Mouse (Mus musculus) small intestine, adult 2 months (tissue): ENCODE results near the gene Rab36. TPM values are rescaled to one million over a fixed set of nuclear protein-coding genes. Genes with fewer than 3 reads are reported as not detected.

Experiments
- H3K27ac ChIP-seq: fragments of 200-500 bp; 2 replicates; pipeline ENCODE4 v1.5.1; 2012; ENCODE audit warnings: low read depth, low read length, control low read depth, inconsistent platforms; ENCODE audit not compliant: insufficient read depth
- H3K27me3 ChIP-seq: fragments of 200-500 bp; 2 replicates; pipeline ENCODE4 v1.6.1; 2012; ENCODE audit warnings: mild to moderate bottlenecking, moderate library complexity, low read length, inconsistent platforms; ENCODE audit not compliant: control insufficient read depth, insufficient read depth
- H3K36me3 ChIP-seq: fragments of 200-500 bp; 2 replicates; pipeline ENCODE4 v1.6.1; 2012; ENCODE audit warnings: mild to moderate bottlenecking, low read length, control low read depth, inconsistent platforms; ENCODE audit not compliant: control insufficient read depth, insufficient read depth
- H3K4me1 ChIP-seq: fragments of 200-500 bp; 2 replicates; pipeline ENCODE4 v1.6.1; 2012; ENCODE audit warnings: low read length, inconsistent platforms, mixed read lengths; ENCODE audit not compliant: control insufficient read depth, insufficient read depth, insufficient read length
- H3K4me3 ChIP-seq: fragments of 200-500 bp; 2 replicates; pipeline ENCODE4 v1.5.1; 2012; ENCODE audit warnings: low read depth, mild to moderate bottlenecking, control low read depth, inconsistent platforms, low read length, moderate library complexity
- CTCF ChIP-seq: fragments of 200-500 bp; IDR thresholded peaks from 2 replicates; pipeline ENCODE4 v1.5.1; 2012; ENCODE audit warnings: low read depth, mild to moderate bottlenecking, control low read depth, inconsistent platforms, low read length, moderate library complexity, mixed read lengths; ENCODE audit not compliant: insufficient replicate concordance, insufficient read length; ENCODE audit errors: extremely low read depth
- POLR2A ChIP-seq: fragments of 200-500 bp; IDR thresholded peaks from 2 replicates; pipeline ENCODE4 v1.6.1; 2012; ENCODE audit warnings: low read depth, mild to moderate bottlenecking, control low read depth, inconsistent platforms, low read length, moderate library complexity
- WGBS: fragments of 180-500 bp; shearing (Covaris S2); methylation state at CpG from one replicate; pipeline ENCODE4 v1.1.7; 2018; 5-methylcytosine and 5-hydroxymethylcytosine counted together
- polyA plus RNA-seq: library from polyadenylated mRNA; depleted of rRNA; stranded (reverse); fragments of >200 nt; gene quantifications from 2 replicates; pipeline ENCODE4 v1.2.3, GENCODE M21; 2012; rRNA removed

Rab36 gene
- polyA plus RNA-seq, 1 experiment, result 1.6 TPM

DNA sequence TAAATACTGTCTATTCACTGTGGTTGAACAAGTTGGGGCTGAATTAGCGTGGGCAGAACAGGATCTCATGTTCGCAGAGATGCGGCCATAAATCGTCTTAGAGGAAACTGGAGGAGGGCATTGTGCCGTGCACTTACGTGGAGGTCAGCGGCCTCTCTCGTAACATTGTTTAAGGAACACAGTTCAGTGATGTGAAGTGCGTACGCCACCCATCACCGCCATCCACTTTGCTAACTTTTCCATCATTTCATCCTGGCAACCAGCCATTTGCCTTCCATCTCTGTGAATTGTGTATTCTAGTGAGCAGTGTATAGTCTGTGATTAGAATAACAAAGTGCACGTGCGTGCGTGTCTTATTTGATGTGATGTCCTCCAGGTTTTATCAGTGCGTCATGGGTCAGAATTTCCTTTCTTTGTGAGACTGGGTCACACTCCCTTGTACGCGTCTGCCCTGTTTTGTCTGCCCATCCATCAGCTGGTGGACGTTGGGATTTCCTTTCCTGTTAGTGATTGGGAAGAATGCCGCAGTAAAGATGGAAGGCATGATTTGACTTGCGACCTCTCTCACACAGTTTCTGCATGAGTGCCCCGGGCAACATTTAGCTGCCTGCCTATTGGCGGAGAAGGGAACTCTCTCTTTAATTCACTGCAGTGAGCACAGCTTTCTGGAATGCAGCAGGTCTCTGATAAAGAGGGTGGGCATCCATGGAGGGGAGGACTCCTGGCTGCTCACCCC lies 56.6 kb downstream of the Rab36 start:
- TF ChIP-seq POLR2A (no peak), CTCF (no peak)
- Histone ChIP-seq H3K4me1 (peaks cover 4% of the 10 kb centered on the region; the same call in 1 of the 2 replicates), H3K27me3 (no peaks in the 10 kb centered on the region), H3K4me3 (no peak overlapping the region), H3K36me3 (no peaks in the 10 kb centered on the region), H3K27ac (no peak overlapping the region)
- WGBS, result 79% methylated on average over 22 of the region's 22 CpGs

DNA sequence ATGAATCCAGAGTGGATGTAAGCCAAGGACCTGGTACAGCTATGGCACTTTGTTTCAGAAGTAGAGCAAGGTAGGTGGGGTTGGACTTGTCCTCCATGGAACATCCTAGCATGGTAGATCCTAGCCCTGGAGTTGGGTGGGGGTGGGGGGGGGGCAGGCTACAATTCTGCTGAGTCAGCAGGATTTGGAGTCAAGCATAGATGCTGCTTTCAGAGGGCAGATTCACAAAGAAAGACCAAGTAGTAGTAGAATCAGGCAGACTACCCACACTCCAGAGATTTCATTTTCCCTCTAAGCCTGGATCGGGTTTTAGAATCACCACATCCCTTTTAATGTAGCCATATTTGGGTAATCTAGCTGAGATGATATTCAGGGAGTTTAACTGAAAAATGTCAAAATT lies 57.5 kb downstream of the Rab36 start:
- H3K36me3 ChIP-seq, result no peaks in the 10 kb centered on the region
- H3K27ac ChIP-seq, result no peak overlapping the region
- no peak overlapping the region for H3K4me3 ChIP-seq
- no peaks in the 10 kb centered on the region for H3K27me3 ChIP-seq
- peaks cover 4% of the 10 kb centered on the region; the same call in 1 of the 2 replicates for H3K4me1 ChIP-seq
- TF ChIP-seq CTCF, result no peak
- TF ChIP-seq POLR2A, result no peak
- WGBS, result 100% methylated on average over 1 of the region's 1 CpGs

DNA sequence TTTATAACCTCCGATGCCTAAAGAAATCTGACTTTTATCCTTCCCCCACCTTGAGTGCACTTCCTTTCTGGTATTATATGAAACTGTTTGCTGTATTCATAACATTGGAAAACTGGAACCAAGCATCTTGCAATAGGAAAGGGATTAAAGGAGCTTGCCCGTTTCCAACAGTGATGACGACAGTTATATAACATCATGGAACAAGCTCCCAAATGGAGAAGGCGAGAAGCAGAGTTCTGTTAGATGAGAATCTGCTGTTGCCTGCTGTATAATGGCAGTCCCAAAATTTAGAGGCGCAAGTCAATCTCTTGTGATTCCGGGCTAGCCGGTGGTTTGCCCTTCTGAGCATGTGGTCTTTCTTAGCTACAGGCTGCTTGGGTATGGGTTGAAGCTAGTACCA lies 58.4 kb downstream of the Rab36 start:
- H3K27me3 ChIP-seq, result no peaks in the 10 kb centered on the region
- WGBS, result 95% methylated on average over 7 of the region's 7 CpGs
- H3K4me1 ChIP-seq, result peaks cover 4% of the 10 kb centered on the region; the same call in 1 of the 2 replicates
- no peaks in the 10 kb centered on the region for H3K36me3 ChIP-seq
- TF ChIP-seq CTCF (no peak), POLR2A (no peak)
- H3K4me3 ChIP-seq, result no peak overlapping the region
- no peak overlapping the region for H3K27ac ChIP-seq

DNA sequence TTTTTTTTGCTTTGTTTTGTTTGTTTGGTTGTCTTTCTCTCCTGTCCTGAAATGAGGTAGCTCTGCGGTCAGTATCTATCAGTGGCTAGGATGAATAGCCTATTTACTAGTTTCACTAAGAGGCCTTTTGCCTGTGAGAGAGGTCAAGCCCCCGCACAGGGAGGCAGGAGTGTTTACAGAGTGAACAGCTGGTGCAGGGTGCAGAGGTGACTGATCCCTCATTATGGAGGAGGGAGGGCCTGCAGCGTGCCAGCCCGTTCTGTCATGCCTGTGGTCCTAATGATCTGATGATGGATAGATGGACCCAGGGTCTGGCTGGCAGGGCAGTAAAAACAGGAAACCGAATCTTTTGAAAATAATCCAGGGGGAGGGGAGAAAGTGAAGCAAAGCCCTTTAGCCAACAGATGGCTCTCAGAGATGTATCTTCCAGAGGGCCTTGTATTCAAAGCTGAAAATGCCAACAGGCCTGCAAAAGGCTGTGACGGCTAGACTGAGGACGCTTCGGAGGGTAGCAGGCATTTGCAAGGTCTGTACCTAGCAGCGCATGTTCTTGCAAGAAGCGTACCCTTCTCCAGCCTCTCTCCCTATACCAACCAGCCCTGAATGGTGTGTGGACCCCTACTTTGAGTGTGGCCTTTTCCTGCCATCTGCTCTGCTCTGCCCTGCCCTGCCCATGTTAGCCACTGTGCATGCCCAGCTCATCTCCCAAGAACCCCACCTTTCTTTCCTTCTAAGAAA lies 61.8 kb downstream of the Rab36 start:
- H3K27me3 ChIP-seq, result no peaks in the 10 kb centered on the region
- peaks cover 4% of the 10 kb centered on the region; the same call in 1 of the 2 replicates for H3K4me1 ChIP-seq
- no peak for TF ChIP-seq POLR2A
- H3K36me3 ChIP-seq, result no peaks in the 10 kb centered on the region
- H3K27ac ChIP-seq, result no peak overlapping the region
- no peak overlapping the region for H3K4me3 ChIP-seq
- WGBS, result 64% methylated on average over 10 of the region's 10 CpGs

DNA sequence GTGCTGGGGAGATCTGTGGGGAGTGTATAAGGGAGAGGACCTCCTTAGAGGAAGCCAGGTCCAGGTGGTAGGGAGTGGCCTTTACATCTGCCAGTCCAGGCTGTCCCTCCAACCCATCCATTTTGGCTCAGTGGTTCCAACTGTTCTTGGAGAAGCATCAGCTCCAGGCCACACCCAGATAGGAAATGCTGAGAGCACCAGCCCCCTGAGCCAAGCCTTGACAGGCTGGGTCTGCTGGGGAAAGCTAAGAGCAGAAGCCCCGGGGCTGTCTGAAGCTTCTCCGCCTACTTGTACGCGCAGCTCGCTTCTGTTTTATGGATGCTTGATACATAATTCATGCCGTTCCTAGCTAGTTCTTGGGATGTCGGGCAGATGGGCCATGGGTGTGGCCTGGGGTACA lies 63.4 kb downstream of the Rab36 start:
- peaks cover 15% of the 10 kb centered on the region for H3K4me1 ChIP-seq
- WGBS, result 79% methylated on average over 7 of the region's 7 CpGs
- no peak for TF ChIP-seq POLR2A
- TF ChIP-seq CTCF, result no peak

DNA sequence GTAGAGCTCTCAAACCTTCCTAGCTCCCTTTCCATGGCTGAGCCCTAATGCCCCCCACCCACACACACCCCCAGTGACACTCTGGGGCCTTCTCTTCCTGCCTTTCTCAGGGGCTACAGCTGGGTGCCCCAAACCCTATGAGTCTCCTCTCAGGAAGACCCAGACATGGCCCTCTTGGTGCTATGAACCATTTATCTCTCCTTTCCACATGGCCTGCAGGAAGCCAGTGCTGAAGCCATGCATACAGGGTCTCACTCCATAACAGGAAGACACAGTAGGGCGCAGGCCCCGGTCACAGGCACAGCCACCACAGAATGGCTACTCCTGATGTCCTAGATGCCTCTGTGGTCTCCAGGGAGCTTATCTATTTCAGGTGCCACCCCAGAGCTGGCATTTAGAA lies 66.6 kb downstream of the Rab36 start:
- no peak overlapping the region for H3K27ac ChIP-seq

More for the DNA sequence above, 63.4 kb downstream of the Rab36 start:
- Histone ChIP-seq H3K27me3 (no peaks in the 10 kb centered on the region), H3K4me3 (no peak overlapping the region), H3K27ac (no peak overlapping the region), H3K36me3 (no peaks in the 10 kb centered on the region)

More for the DNA sequence above, 66.6 kb downstream of the Rab36 start:
- no peak for TF ChIP-seq CTCF
- no peak for TF ChIP-seq POLR2A
- H3K4me3 ChIP-seq, result no peak overlapping the region
- H3K36me3 ChIP-seq, result no peaks in the 10 kb centered on the region
- WGBS, result 88% methylated on average over 2 of the region's 2 CpGs
- H3K27me3 ChIP-seq, result no peaks in the 10 kb centered on the region
- H3K4me1 ChIP-seq, result peaks cover 13% of the 10 kb centered on the region

Other genes with a start within 250 kb of the Rab36 start
- 1.7 and 2.4 TPM in 2 replicates for gene Gnaz, start 69.9 kb upstream of the Rab36 start, polyA plus RNA-seq
- not detected in 2 replicates for gene Rsph14, start 4.5 kb upstream of the Rab36 start, polyA plus RNA-seq
- gene Bcr, start 23.5 kb downstream of the Rab36 start, polyA plus RNA-seq, result 10.1 and 46.9 TPM in 2 replicates
- 16.2 and 48.2 TPM in 2 replicates for gene Specc1l, start 175.0 kb downstream of the Rab36 start, polyA plus RNA-seq